Mouse (Mus musculus) liver, embryonic 14.5 days (tissue): Measurements from ENCODE around the gene Ccdc34. TPM values are rescaled to one million over a fixed set of nuclear protein-coding genes. Genes with fewer than 3 reads are reported as not detected.

Experiments used
- ATAC-seq: fragments of 200-750 bp; cut with Nextera tagmentation; 2 replicates; pipeline ENCODE4 v1.8.0; 2017; ENCODE audit warnings: moderate number of reproducible peaks, mild to moderate bottlenecking, moderate library complexity; ENCODE audit not compliant: insufficient read depth
- DNase-seq, 3 experiments: peaks; one replicate each; pipeline ENCODE4 v3.0.0-alpha.2; 2012 to 2013; ENCODE audit warnings: low read depth in 3 of 3, low spot score in 3 of 3
- H3K27ac ChIP-seq: fragments of 300-500 bp; sonication (generic); 2 replicates; pipeline ENCODE4 v1.5.1; 2014; ENCODE audit warnings: moderate library complexity, mild to moderate bottlenecking, control low read depth, inconsistent platforms
- H3K27me3 ChIP-seq: fragments of 300-500 bp; sonication (generic); 2 replicates; pipeline ENCODE4 v1.6.1; 2014; ENCODE audit warnings: mild to moderate bottlenecking, low read length, moderate library complexity; ENCODE audit not compliant: control insufficient read depth, insufficient read depth
- H3K36me3 ChIP-seq: fragments of 300-500 bp; sonication (generic); replicated peaks from 2 replicates; pipeline ENCODE4 v1.6.1; 2014; ENCODE audit warnings: low read depth; ENCODE audit not compliant: control insufficient read depth, insufficient read depth
- H3K4me1 ChIP-seq, 2 experiments: fragments of 200-500 bp in 1 of 2; fragments of 300-500 bp in 1 of 2; sonication (generic) in 1 of 2; replicated peaks; 2 replicates each; pipeline ENCODE4 v1.6.1; 2012 to 2014; ENCODE audit warnings: antibody characterized with exemption in 1 of 2, inconsistent platforms in 1 of 2, low read length in 1 of 2; ENCODE audit not compliant: control insufficient read depth in 2 of 2, insufficient read depth in 2 of 2
- H3K4me2 ChIP-seq: fragments of 300-500 bp; sonication (generic); 2 replicates; pipeline ENCODE4 v1.6.1; 2014; ENCODE audit warnings: low read depth, mild to moderate bottlenecking, control low read depth, moderate library complexity
- H3K4me3 ChIP-seq, 2 experiments: fragments of 200-500 bp in 1 of 2; fragments of 300-500 bp in 1 of 2; sonication (generic) in 1 of 2; 2 replicates each; pipeline ENCODE4 v1.5.1; 2012 to 2014; ENCODE audit warnings: low read depth in 2 of 2, low read length in 2 of 2, mild to moderate bottlenecking in 2 of 2, control low read depth in 1 of 2, inconsistent platforms in 1 of 2, moderate library complexity in 1 of 2; ENCODE audit not compliant: insufficient read depth in 1 of 2
- H3K9ac ChIP-seq: fragments of 300-500 bp; sonication (generic); replicated peaks from 2 replicates; pipeline ENCODE4 v1.6.1; 2014; ENCODE audit warnings: mild to moderate bottlenecking, control low read depth, moderate library complexity
- H3K9me3 ChIP-seq: fragments of 300-500 bp; sonication (generic); 2 replicates; pipeline ENCODE4 v1.6.1; 2016; ENCODE audit warnings: low read length, mixed read lengths; ENCODE audit not compliant: control insufficient read depth
- CTCF ChIP-seq: IDR thresholded peaks from 2 replicates; pipeline ENCODE4 v1.5.1; 2016; ENCODE audit warnings: antibody characterized with exemption, low read depth, control low read depth
- EP300 ChIP-seq: IDR thresholded peaks from 2 replicates; pipeline ENCODE4 v1.6.1; 2016; ENCODE audit warnings: antibody characterized with exemption, low read depth
- WGBS: fragments of 180-500 bp; shearing (Covaris S2); extraction: QIAGEN DNeasy Blood & Tissue Kit; methylation state at CpG from one replicate; pipeline ENCODE4 v1.1.7; 2014; ENCODE audit not compliant: insufficient replicate concordance; 5-methylcytosine and 5-hydroxymethylcytosine counted together
- polyA plus RNA-seq, 2 experiments: library from polyadenylated mRNA; depleted of rRNA in 1 of 2; stranded (reverse) in 1 of 2; unstranded in 1 of 2; fragments of >200 nt; fragmentation: Nextera tagmentation in 1 of 2; extraction: Ambion mirVana in 1 of 2; gene quantifications; 2 replicates each; pipeline versions ENCODE4 v1.2.1 to v1.2.3; 2012 to 2014

Gene Ccdc34
- polyA plus RNA-seq, 2 experiments: 19.6 to 22.8 TPM

DNA sequence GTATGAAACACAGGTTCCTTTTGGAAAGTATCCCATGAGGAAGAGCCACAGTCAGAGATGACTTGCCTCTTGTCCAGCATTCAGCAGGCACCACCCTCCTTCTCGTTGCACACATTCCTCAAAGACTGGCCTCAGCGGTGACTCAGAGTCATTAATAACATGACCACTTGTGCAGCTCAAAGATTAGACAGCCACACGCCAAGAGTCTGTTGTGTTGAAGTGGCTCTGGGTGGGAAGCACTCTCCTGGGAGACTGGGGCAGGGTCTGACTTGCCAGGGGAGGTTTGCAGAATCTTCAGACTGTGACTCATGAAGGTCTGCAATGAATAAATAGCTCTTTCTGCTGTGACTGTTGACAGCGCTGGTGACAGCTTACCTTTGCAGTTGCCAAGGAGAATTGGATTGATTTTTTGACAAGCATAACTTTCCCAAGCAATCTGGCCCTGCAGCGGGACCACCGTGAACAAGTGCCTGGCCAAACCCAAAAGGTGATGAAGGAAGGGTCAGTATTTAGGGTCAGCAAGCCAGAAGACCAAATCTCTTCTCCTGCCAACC is 168.9 kb downstream of the Ccdc34 start:
- DNase-seq (no peak), ATAC-seq (no peak)
- no peak overlapping the region for H3K4me2 ChIP-seq
- H3K4me1 ChIP-seq: no peaks in the 10 kb centered on the region
- no peaks in the 10 kb centered on the region for H3K9me3 ChIP-seq
- H3K36me3 ChIP-seq: no peaks in the 10 kb centered on the region
- WGBS: 32% methylated on average over 6 of the region's 6 CpGs
- no peak overlapping the region for H3K27ac ChIP-seq
- H3K27me3 ChIP-seq: no peaks in the 10 kb centered on the region
- H3K4me3 ChIP-seq: no peak overlapping the region
- no peak for TF ChIP-seq EP300
- no peak for TF ChIP-seq CTCF
- no peak overlapping the region for H3K9ac ChIP-seq

DNA sequence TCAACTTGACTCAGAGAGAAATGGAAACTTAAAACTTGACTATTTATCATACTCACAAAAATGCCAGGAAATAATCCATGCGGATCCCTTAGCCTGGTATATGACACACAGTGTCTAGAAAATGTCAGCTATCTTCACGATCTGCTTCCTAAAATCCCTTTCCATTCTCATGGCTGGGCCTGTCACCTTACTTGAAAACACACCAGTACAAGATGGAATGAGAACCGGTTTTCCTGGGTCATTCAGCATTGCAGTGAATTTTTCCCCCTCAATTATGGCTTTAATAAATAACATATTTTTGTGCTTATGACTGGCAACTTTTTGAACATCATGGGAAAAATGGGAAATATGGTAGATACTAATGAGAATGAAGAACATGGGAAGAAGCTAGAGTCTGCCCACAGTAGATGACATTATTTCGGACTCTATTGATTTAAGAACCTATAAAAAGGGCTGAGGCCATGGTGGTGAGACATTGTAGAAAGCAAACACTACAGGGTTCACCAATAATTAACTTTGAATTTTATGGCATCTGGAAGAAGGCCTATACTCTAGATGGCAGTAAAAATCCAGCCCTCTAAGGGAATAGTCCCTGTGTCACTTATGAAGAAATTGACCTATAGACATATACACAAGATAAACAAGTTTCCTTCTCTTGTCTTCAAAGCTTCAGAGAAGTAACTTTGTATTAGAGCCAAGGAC is 171.2 kb downstream of the Ccdc34 start:
- Histone ChIP-seq H3K36me3 (no peaks in the 10 kb centered on the region), H3K4me2 (no peak overlapping the region), H3K27me3 (no peaks in the 10 kb centered on the region), H3K27ac (no peak overlapping the region), H3K9ac (no peak overlapping the region), H3K4me1 (peaks cover 0 to 3% of the 10 kb centered on the region in 2 experiments; a peak in 2 of 4 replicates), H3K9me3 (no peaks in the 10 kb centered on the region), H3K4me3 (no peak overlapping the region)
- no peak for DNase-seq
- ATAC-seq: no peak
- WGBS: 56% methylated on average over 4 of the region's 4 CpGs
- TF ChIP-seq CTCF (no peak), EP300 (no peak)

DNA sequence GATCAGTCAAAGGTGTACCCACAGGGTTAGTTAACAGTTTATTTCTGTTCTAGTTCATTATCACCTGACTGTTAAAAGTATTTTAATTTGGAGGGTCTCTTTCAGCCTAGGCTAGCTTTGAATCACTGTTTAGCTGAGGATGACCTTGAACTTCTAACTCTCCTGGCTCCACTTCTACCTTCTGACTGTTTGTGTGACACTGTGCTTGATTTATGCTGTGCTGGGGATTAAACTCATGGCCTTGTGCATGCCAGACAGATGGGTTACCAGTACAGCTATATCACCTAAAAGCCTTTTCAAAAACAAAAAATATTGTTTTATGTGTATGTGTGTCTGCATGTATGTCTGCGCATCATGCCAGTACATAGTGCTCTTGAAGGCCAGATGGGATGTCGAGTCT is 172.8 kb downstream of the Ccdc34 start:
- Histone ChIP-seq H3K4me1 (peaks cover 0 to 3% of the 10 kb centered on the region in 2 experiments; a peak in 2 of 4 replicates), H3K27me3 (no peaks in the 10 kb centered on the region), H3K36me3 (no peaks in the 10 kb centered on the region), H3K4me3 (no peak overlapping the region), H3K9ac (no peak overlapping the region), H3K9me3 (no peaks in the 10 kb centered on the region), H3K27ac (no peak overlapping the region), H3K4me2 (no peak overlapping the region)
- 81% methylated on average over 2 of the region's 2 CpGs for WGBS
- ATAC-seq (no peak), DNase-seq (no peak)
- TF ChIP-seq CTCF (no peak), EP300 (no peak)

- TF ChIP-seq CTCF: no peak
- no peak for TF ChIP-seq EP300
- no peak for DNase-seq
Measured at GRCm38 (mm10) chr2:110191186-110191690, 173.6 kb downstream of the Ccdc34 start.

GRCm38 (mm10) chr2:110191965-110192701 is 174.5 kb downstream of the Ccdc34 start:
- DNase-seq (no peak), ATAC-seq (no peak)
- no peaks in the 10 kb centered on the region for H3K9me3 ChIP-seq
- TF ChIP-seq EP300 (no peak), CTCF (no peak)
- H3K36me3 ChIP-seq: no peaks in the 10 kb centered on the region
- H3K27ac ChIP-seq: no peak overlapping the region
- 35% methylated on average over 15 of the region's 15 CpGs for WGBS
- H3K4me3 ChIP-seq: no peak overlapping the region
- no peak overlapping the region for H3K9ac ChIP-seq
- H3K4me1 ChIP-seq: peaks cover 0 to 3% of the 10 kb centered on the region in 2 experiments; a peak in 2 of 4 replicates
- no peaks in the 10 kb centered on the region for H3K27me3 ChIP-seq
- no peak overlapping the region for H3K4me2 ChIP-seq

More at GRCm38 (mm10) chr2:110191186-110191690, 173.6 kb downstream of the Ccdc34 start:
- Histone ChIP-seq H3K4me1 (peaks cover 0 to 3% of the 10 kb centered on the region in 2 experiments; a peak in 2 of 4 replicates), H3K27me3 (no peaks in the 10 kb centered on the region), H3K4me2 (no peak overlapping the region), H3K27ac (no peak overlapping the region), H3K9ac (no peak overlapping the region), H3K4me3 (no peak overlapping the region), H3K9me3 (no peaks in the 10 kb centered on the region), H3K36me3 (no peaks in the 10 kb centered on the region)
- WGBS: 58% methylated on average over 4 of the region's 4 CpGs
- ATAC-seq: no peak
